Mouse (Mus musculus) NIH3T3 (cell line): ENCODE results near the gene Casp6.

Experiments
- DNase-seq: peaks from one replicate; pipeline ENCODE4 v3.0.0-alpha.2; 2012; ENCODE audit warnings: low read depth

The Casp6 gene

GRCm38 (mm10) chr3:129923581-129923980 lies 22.4 kb downstream of the Casp6 start:
- no peak for DNase-seq

- no peak for DNase-seq
These were observed 24.6 kb downstream of the Casp6 start for GRCm38 (mm10) chr3:129925861-129926260.

- DNase-seq: peak; percentile 76
These were observed 29.1 kb downstream of the Casp6 start for GRCm38 (mm10) chr3:129930213-129930778.

- DNase-seq: peak; percentile 55
These were observed 31.2 kb downstream of the Casp6 start for GRCm38 (mm10) chr3:129932443-129932842.

- DNase-seq: peak; percentile 18
These were observed 35.3 kb downstream of the Casp6 start for GRCm38 (mm10) chr3:129936561-129936960.

GRCm38 (mm10) chr3:129937848-129938247 lies 36.6 kb downstream of the Casp6 start:
- DNase-seq: peak; percentile 94

- DNase-seq: no peak
These were observed 37.8 kb downstream of the Casp6 start for GRCm38 (mm10) chr3:129939058-129939457.

GRCm38 (mm10) chr3:129940780-129941179 lies 39.6 kb downstream of the Casp6 start:
- peak; percentile 17 for DNase-seq

GRCm38 (mm10) chr3:129941291-129941690 lies 40.1 kb downstream of the Casp6 start:
- peak; percentile 75 for DNase-seq

GRCm38 (mm10) chr3:129943813-129944212 lies 42.6 kb downstream of the Casp6 start:
- no peak for DNase-seq

GRCm38 (mm10) chr3:129946217-129946914 lies 45.1 kb downstream of the Casp6 start:
- DNase-seq: no peak

- DNase-seq: no peak
These were observed 47.1 kb downstream of the Casp6 start for GRCm38 (mm10) chr3:129948359-129948758.

GRCm38 (mm10) chr3:129949158-129949773 lies 48.0 kb downstream of the Casp6 start:
- DNase-seq: no peak

GRCm38 (mm10) chr3:129953296-129953695 lies 52.1 kb downstream of the Casp6 start:
- DNase-seq: no peak

GRCm38 (mm10) chr3:129962533-129962932 lies 61.3 kb downstream of the Casp6 start:
- no peak for DNase-seq
